Mouse (Mus musculus): ENCODE data around the gene Egfl8. TPM values are rescaled to one million over a fixed set of nuclear protein-coding genes. Genes with fewer than 3 reads are reported as not detected.

Gene Egfl8
- total RNA-seq, 2 experiments from 2014 or later = 5.4 to 11.1 TPM

- peak; percentile 98 for DNase-seq
- intact Hi-C loops (cut with DNase I; ENCODE audit: low total_unique reads) = no loop called here
Observed at GRCm38 (mm10) chr17:34605609-34606008, 10.2 kb downstream of the Egfl8 start.

GRCm38 (mm10) chr17:34604511-34605237 lies 11.1 kb downstream of the Egfl8 start:
- DNase-seq = peak; percentile 42
- intact Hi-C loops (cut with DNase I; ENCODE audit: low total_unique reads) = no loop called here

GRCm38 (mm10) chr17:34604061-34604508 lies 11.7 kb downstream of the Egfl8 start, which contains the start of gene Agpat1:
Agpat1 (plus strand) TSS chr17:34604262.
- intact Hi-C loops (cut with DNase I; ENCODE audit: low total_unique reads) = no loop called here
- DNase-seq = peak; percentile 99

GRCm38 (mm10) chr17:34603375-34604060 lies 12.3 kb downstream of the Egfl8 start, which contains the start of gene Rnf5:
Rnf5 (minus strand) TSS chr17:34603690.
- intact Hi-C loops (cut with DNase I; ENCODE audit: low total_unique reads) = no loop called here
- peak; percentile 97 for DNase-seq

- intact Hi-C loops (cut with DNase I; ENCODE audit: low total_unique reads) = no loop called here
Observed at GRCm38 (mm10) chr17:34601796-34602195, 14.0 kb downstream of the Egfl8 start.

GRCm38 (mm10) chr17:34599891-34600290 lies 15.9 kb downstream of the Egfl8 start:
- DNase-seq = no peak
- intact Hi-C loops (cut with DNase I; ENCODE audit: low total_unique reads) = no loop called here

More at GRCm38 (mm10) chr17:34601796-34602195, 14.0 kb downstream of the Egfl8 start:
- no peak for DNase-seq

- DNase-seq = no peak
- intact Hi-C loops (cut with DNase I; ENCODE audit: low total_unique reads) = no loop called here
Observed at GRCm38 (mm10) chr17:34597566-34598095, 18.1 kb downstream of the Egfl8 start, which contains the start of gene Ager. Ager (plus strand) TSS chr17:34597862.

DNA sequence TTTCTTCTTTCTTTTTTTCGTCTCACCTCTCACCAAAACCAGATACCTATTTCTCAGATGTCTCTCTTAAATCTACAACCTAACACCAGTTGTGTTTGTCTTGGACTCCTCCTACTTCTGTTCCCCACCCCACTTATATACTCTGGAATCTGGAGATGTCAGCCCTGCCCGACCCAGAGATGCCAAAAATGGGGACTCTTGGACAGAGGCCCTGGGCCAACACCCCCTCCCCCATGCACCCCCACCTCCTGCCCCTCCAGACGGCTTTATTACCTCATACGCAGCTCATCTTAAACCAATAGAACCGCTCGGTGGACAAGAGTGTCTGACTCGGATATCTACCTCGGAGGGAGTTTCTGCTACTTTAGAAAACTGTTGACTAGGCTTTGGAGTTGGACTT lies 19.7 kb downstream of the Egfl8 start:
- no peak for DNase-seq
- intact Hi-C loops (cut with DNase I; ENCODE audit: low total_unique reads) = no loop called here

- intact Hi-C loops (cut with DNase I; ENCODE audit: low total_unique reads) = no loop called here
- DNase-seq = peak; percentile 57
Observed at GRCm38 (mm10) chr17:34593752-34594525, 21.8 kb downstream of the Egfl8 start.

- no peak for DNase-seq
Observed at GRCm38 (mm10) chr17:34592581-34593549, 22.9 kb downstream of the Egfl8 start.

GRCm38 (mm10) chr17:34591994-34592375 lies 23.8 kb downstream of the Egfl8 start:
- intact Hi-C loops (cut with DNase I; ENCODE audit: low total_unique reads) = no loop called here
- peak; percentile 95 for DNase-seq

More at GRCm38 (mm10) chr17:34592581-34593549, 22.9 kb downstream of the Egfl8 start:
- intact Hi-C loops (cut with DNase I; ENCODE audit: low total_unique reads) = no loop called here

GRCm38 (mm10) chr17:34591029-34591993 lies 24.5 kb downstream of the Egfl8 start, which contains the start of gene Pbx2:
Pbx2 (plus strand) TSS chr17:34591266.
- intact Hi-C loops (cut with DNase I; ENCODE audit: low total_unique reads) = no loop called here

DNA sequence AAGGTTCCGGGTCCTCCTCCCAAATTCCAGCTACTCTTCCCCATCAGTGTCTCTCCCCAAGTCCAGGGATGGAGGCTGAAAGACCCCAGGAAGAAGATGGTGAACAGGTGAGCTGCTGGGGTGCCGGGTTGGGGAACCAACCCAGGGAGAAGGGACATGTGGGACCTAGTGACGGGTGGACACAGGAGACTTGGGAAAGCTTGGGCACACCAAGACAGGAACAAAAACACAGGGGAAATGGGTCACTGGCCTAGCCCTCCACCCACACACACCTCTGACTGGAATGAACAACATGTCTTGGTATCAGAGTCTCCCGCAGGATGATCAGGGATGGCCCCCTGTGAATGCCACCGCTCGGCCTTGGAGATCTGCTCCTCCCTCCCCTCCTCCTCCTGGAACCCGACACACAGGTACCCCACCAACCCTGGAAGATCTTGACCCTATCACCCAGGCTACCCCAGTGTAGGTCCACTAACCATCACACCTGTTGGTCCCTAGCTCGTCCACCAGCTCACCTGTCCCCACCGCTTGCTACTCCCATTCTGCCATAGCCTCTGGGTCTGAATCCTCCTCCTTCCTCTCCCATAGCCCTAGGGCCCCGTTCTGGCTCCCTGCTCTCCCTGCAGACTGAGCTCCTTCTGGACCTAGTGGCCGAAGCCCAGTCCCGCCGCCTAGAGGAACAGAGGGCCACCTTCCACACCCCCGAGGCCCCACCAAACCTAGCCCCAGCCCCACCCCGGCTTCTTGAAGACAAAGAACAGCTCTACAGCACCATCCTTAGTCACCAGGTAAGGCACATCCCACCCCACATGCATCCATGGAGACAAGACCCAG lies 25.4 kb downstream of the Egfl8 start:
- intact Hi-C loops (cut with DNase I; ENCODE audit: low total_unique reads) = no loop called here
- DNase-seq = no peak

More at GRCm38 (mm10) chr17:34591029-34591993, 24.5 kb downstream of the Egfl8 start, which contains the start of gene Pbx2:
- DNase-seq = no peak

- intact Hi-C loops (cut with DNase I; ENCODE audit: low total_unique reads) = no loop called here
- peak; percentile 78 for DNase-seq
Observed at GRCm38 (mm10) chr17:34589681-34590101, 26.1 kb downstream of the Egfl8 start, which contains the start of gene Gpsm3. Gpsm3 (plus strand) TSS chr17:34589806.

- no peak for DNase-seq
- intact Hi-C loops (cut with DNase I; ENCODE audit: low total_unique reads) = no loop called here
Observed at GRCm38 (mm10) chr17:34589206-34589605, 26.6 kb downstream of the Egfl8 start.

DNA sequence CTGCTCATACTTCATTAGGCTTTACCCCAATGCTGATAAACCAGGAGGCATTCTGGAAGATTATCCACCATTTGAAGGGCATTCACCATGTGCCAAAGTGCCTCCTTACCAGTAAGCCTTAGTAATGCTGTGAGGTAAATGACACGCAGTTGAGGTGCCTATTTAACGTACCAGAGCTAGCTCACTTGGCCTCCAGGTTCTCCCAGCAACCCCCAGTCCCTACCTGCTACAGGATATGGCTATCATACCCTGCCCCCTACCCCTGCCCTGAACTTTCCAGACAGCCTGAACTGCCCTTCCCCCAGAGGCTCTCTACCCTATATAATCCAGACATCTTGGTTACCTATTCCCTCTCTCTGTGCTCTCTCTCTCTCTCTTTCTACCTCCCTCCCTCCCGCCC lies 27.0 kb downstream of the Egfl8 start:
- no peak for DNase-seq
- intact Hi-C loops (cut with DNase I; ENCODE audit: low total_unique reads) = no loop called here
